Mouse (Mus musculus) stomach, postnatal 0 days (tissue): ENCODE results near the gene Galnt15. TPM values are rescaled to one million over a fixed set of nuclear protein-coding genes. Genes with fewer than 3 reads are reported as not detected.

Source experiments
- ATAC-seq: fragments of 200-750 bp; cut with Nextera tagmentation; 2 replicates; pipeline ENCODE4 v1.8.0; 2017; ENCODE audit not compliant: low FRiP score, low TSS enrichment
- DNase-seq: peaks from one replicate; pipeline ENCODE4 v3.0.0-alpha.2; 2016; ENCODE audit warnings: low spot score
- H3K27ac ChIP-seq: fragments of 300-500 bp; sonication (generic); replicated peaks from 2 replicates; pipeline ENCODE4 v1.5.1; 2014; ENCODE audit warnings: mild to moderate bottlenecking, control low read depth
- H3K27me3 ChIP-seq: fragments of 300-500 bp; sonication (generic); 2 replicates; pipeline ENCODE4 v1.6.1; 2014; ENCODE audit warnings: low read length; ENCODE audit not compliant: control insufficient read depth, insufficient read depth
- H3K36me3 ChIP-seq: fragments of 300-500 bp; sonication (generic); 2 replicates; pipeline ENCODE4 v1.6.1; 2014; ENCODE audit warnings: low read length, mixed read lengths; ENCODE audit not compliant: control insufficient read depth, insufficient read depth
- H3K4me1 ChIP-seq: fragments of 300-500 bp; sonication (generic); replicated peaks from 2 replicates; pipeline ENCODE4 v1.6.1; 2014; ENCODE audit warnings: antibody characterized with exemption; ENCODE audit not compliant: control insufficient read depth, insufficient read depth
- H3K4me2 ChIP-seq: fragments of 300-500 bp; sonication (generic); replicated peaks from 2 replicates; pipeline ENCODE4 v1.6.1; 2014; ENCODE audit warnings: low read depth, mild to moderate bottlenecking, control low read depth, moderate library complexity
- H3K4me3 ChIP-seq: fragments of 300-500 bp; sonication (generic); 2 replicates; pipeline ENCODE4 v1.5.1; 2014; ENCODE audit warnings: low read depth, low read length, control low read depth
- H3K9ac ChIP-seq: fragments of 300-500 bp; sonication (generic); 2 replicates; pipeline ENCODE4 v1.6.1; 2014; ENCODE audit warnings: mild to moderate bottlenecking, low read length, control low read depth, mixed read lengths
- H3K9me3 ChIP-seq: fragments of 300-500 bp; sonication (generic); 2 replicates; pipeline ENCODE4 v1.6.1; 2016; ENCODE audit warnings: low read length; ENCODE audit not compliant: control insufficient read depth
- CTCF ChIP-seq: IDR thresholded peaks from 2 replicates; pipeline ENCODE4 v1.5.1; 2016; ENCODE audit warnings: antibody characterized with exemption, low read depth, mild to moderate bottlenecking, moderate library complexity
- EP300 ChIP-seq: optimal IDR thresholded peaks from 2 replicates; pipeline ENCODE3; 2016; ENCODE audit warnings: antibody characterized with exemption
- WGBS: fragments of 180-500 bp; shearing (Covaris S2); extraction: QIAGEN DNeasy Blood & Tissue Kit; methylation state at CpG from one replicate; pipeline ENCODE4 v1.1.7; 2014; 5-methylcytosine and 5-hydroxymethylcytosine counted together
- polyA plus RNA-seq: library from polyadenylated mRNA; unstranded; fragments of >200 nt; fragmentation: Nextera tagmentation; extraction: Ambion mirVana; gene quantifications from 2 replicates; pipeline ENCODE4 v1.2.1, GENCODE M21; 2015

The Galnt15 gene
- polyA plus RNA-seq, 1 experiment from 2014 or later = 0.56 TPM

- Histone ChIP-seq H3K4me3 (no peak overlapping the region), H3K9ac (no peak overlapping the region), H3K27me3 (no peaks in the 10 kb centered on the region), H3K27ac (no peak overlapping the region), H3K4me2 (no peak overlapping the region), H3K36me3 (no peaks in the 10 kb centered on the region), H3K9me3 (no peaks in the 10 kb centered on the region), H3K4me1 (no peaks in the 10 kb centered on the region)
- TF ChIP-seq CTCF (no peak), EP300 (no peak)
- DNase-seq (no peak), ATAC-seq (no peak)
- 72% methylated on average over 9 of the region's 9 CpGs for WGBS
These were observed 23.0 kb upstream of the Galnt15 start for GRCm38 (mm10) chr14:32005673-32006261.

GRCm38 (mm10) chr14:32007654-32008335, 21.0 kb upstream of the Galnt15 start:
- Histone ChIP-seq H3K36me3 (no peaks in the 10 kb centered on the region), H3K9me3 (no peaks in the 10 kb centered on the region), H3K9ac (no peak overlapping the region), H3K4me2 (no peak overlapping the region), H3K27ac (no peak overlapping the region), H3K4me1 (no peaks in the 10 kb centered on the region), H3K27me3 (no peaks in the 10 kb centered on the region), H3K4me3 (no peak overlapping the region)
- no peak for TF ChIP-seq CTCF
- TF ChIP-seq EP300 = no peak
- WGBS = 77% methylated on average over 4 of the region's 4 CpGs
- ATAC-seq (no peak), DNase-seq (no peak)

DNA sequence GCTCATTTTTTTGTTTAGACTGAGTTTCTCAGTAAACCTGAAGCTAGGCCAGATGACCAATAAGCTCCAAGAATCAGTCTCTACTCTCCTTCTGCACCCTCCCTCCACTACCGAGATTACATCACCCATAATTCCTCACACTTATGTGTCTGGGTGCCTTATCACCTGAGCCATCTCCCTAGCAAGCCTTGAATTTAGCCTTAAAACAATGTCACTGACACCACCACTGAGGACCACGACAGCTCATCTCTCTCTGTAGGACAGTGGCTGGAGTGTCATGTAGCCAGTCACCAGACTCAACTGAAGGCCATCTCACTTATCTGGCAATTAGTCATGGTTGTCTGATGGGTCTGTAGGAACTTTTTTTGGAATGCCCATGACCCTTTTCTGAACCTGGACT, 19.1 kb upstream of the Galnt15 start:
- Histone ChIP-seq H3K4me3 (no peak overlapping the region), H3K27me3 (no peaks in the 10 kb centered on the region), H3K9ac (no peak overlapping the region), H3K9me3 (no peaks in the 10 kb centered on the region), H3K4me2 (no peak overlapping the region), H3K27ac (no peak overlapping the region), H3K4me1 (no peaks in the 10 kb centered on the region), H3K36me3 (no peaks in the 10 kb centered on the region)
- ATAC-seq (no peak), DNase-seq (no peak)
- TF ChIP-seq CTCF = no peak
- no peak for TF ChIP-seq EP300
- 75% methylated on average over 2 of the region's 2 CpGs for WGBS

GRCm38 (mm10) chr14:32011547-32012304, 17.1 kb upstream of the Galnt15 start:
- Histone ChIP-seq H3K9ac (no peak overlapping the region), H3K36me3 (no peaks in the 10 kb centered on the region), H3K4me2 (no peak overlapping the region), H3K4me3 (no peak overlapping the region), H3K27me3 (no peaks in the 10 kb centered on the region), H3K27ac (no peak overlapping the region), H3K4me1 (no peaks in the 10 kb centered on the region), H3K9me3 (no peaks in the 10 kb centered on the region)
- TF ChIP-seq CTCF (no peak), EP300 (no peak)
- ATAC-seq = no peak
- whole genome bisulfite sequencing = 53% methylated on average over 6 of the region's 6 CpGs
- no peak for DNase-seq

DNA sequence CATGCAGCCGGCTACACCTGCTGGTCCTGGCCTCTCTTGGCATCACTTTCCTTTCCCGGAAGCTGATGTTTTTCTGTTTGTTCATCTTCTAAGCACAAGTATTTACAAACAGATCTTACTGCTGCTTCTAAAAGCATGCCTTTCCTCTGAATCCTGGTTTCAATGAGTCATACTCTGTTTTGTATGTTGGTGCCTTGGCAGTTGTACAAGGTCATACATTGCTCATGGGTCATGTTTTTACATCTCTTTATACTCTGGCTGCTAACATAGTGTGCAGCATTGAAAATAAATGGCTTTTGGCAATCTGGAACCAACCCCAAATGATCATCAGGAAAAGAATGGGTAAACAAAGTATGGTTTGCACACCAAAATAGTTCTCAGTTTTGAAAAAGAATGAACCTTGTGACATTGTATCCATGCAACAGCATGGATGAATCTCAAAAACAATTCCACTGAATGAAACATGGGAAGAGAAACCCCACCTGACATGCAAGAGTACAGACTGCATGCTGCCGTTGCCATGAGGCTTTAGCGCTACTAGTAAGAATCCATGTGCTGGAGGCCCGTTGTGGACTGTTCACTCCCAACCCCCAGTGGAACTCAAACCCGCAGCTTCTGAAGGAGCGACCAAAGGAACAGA, 13.5 kb upstream of the Galnt15 start:
- Histone ChIP-seq H3K27me3 (no peaks in the 10 kb centered on the region), H3K4me2 (no peak overlapping the region), H3K4me1 (no peaks in the 10 kb centered on the region), H3K4me3 (no peak overlapping the region), H3K27ac (peak overlapping the region; percentile 80), H3K9ac (no peak overlapping the region), H3K9me3 (no peaks in the 10 kb centered on the region), H3K36me3 (no peaks in the 10 kb centered on the region)
- WGBS = 48% methylated on average over 7 of the region's 7 CpGs
- DNase-seq (no peak), ATAC-seq (peak; percentile 80)
- TF ChIP-seq CTCF (no peak), EP300 (peak; percentile 40)
